In genomic region chr9:111289832-111290339, GRCm38 (mm10) we compare ENCODE assay signal across 8 mouse cellular contexts. TPM values are rescaled to one million over a fixed set of nuclear protein-coding genes. Genes with fewer than 3 reads are reported as not detected.
A peak's percentile ranks its signal among the peaks of the same experiment; 100 is the strongest.
DNase-seq lines count a peak whose midpoint lies in the region; ATAC-seq lines count a peak whose summit lies in the region.

No protein-coding gene starts in this region.

- DNase-seq in adipocyte (ENCODE audit: low spot score), result peak; percentile 76
- DNase-seq in embryo, embryonic 10 days (ENCODE audit: low spot score), result peak; percentile 86
- peak; percentile 78 for DNase-seq in gastrocnemius, postnatal 14 days
- peak; percentile 100 for DNase-seq in intestine, embryonic 14.5 days (ENCODE audit: low spot score)
- DNase-seq in left cerebral cortex, postnatal 10 days (ENCODE audit: extremely low spot score in 1 of 2, low spot score in 2 of 2), result peak; percentile 76 to 82
- DNase-seq in right cerebral cortex, postnatal 10 days (ENCODE audit: low spot score in 2 of 2), result peak; percentile 88
- DNase-seq in urinary bladder, postnatal 14 days (ENCODE audit: low spot score), result peak; percentile 86

- peak overlapping the region; percentile 27 for H3K4me2 ChIP-seq in intestine, embryonic 14.5 days (ENCODE audit: low read length)

- H3K27me3 ChIP-seq in intestine, embryonic 14.5 days (replicated peaks; ENCODE audit: control insufficient read depth, insufficient read depth, low read length), result no peaks in the 10 kb centered on the region

- H3K4me3 ChIP-seq in intestine, embryonic 14.5 days (ENCODE audit: low read depth, low read length), result 0 out of 2 replicates have a peak overlapping the region, but pooled peaks have one; percentile 0

- 13% methylated on average over 21 of the region's 21 CpGs for WGBS in intestine, embryonic 14.5 days

- H3K9ac ChIP-seq in intestine, embryonic 14.5 days (ENCODE audit: low read length), result no peak overlapping the region

- ATAC-seq in intestine, embryonic 14.5 days (replicated peaks; ENCODE audit: low FRiP score, low TSS enrichment, low read depth), result peak; percentile 86
- ATAC-seq in megakaryocyte progenitor cell, adult 5-6 weeks (replicated peaks; ENCODE audit: poor library complexity), result peak; percentile 97

- H3K27ac ChIP-seq in intestine, embryonic 14.5 days (ENCODE audit: low read depth), result no peak overlapping the region; the same call in 1 of the 2 replicates

- no peaks in the 10 kb centered on the region for H3K36me3 ChIP-seq in intestine, embryonic 14.5 days (ENCODE audit: control insufficient read depth, insufficient read depth, low read length)

- intact Hi-C loops in gastrocnemius, postnatal 14 days (cut with DNase I; ENCODE audit: low total_unique reads), result no loop called here
- intact Hi-C loops in left cerebral cortex, postnatal 10 days (cut with DNase I), result loop anchor here (5.0 kb wide), 1 partner anchor 187 kb away; no protein-coding TSS in a partner anchor

- H3K9me3 ChIP-seq in intestine, embryonic 14.5 days (ENCODE audit: control insufficient read depth, low read length), result no peaks in the 10 kb centered on the region

- peaks cover 9% of the 10 kb centered on the region; the same call in 1 of the 2 replicates for H3K4me1 ChIP-seq in intestine, embryonic 14.5 days (replicated peaks; ENCODE audit: control insufficient read depth, insufficient read depth, low read length)

RNA-seq across cellular contexts. Expression of gene Epm2aip1, which starts 18.2 kb away (rescaled TPM):
- 10 to 100 TPM; 22.6 to 25.2 TPM for total RNA-seq in gastrocnemius, postnatal 14 days (2021)
- polyA plus RNA-seq in intestine, embryonic 14.5 days (2014; fragmentation: Nextera tagmentation; extraction: Ambion mirVana), result 35.7 and 36.1 TPM in 2 replicates
- total RNA-seq in left cerebral cortex, postnatal 10 days (2021), result 10 to 100 TPM; 83.7 to 85.5 TPM
- 19.1 and 23.8 TPM in 2 replicates for total RNA-seq in megakaryocyte progenitor cell, adult 5-6 weeks (2015)
- 12.4 and 17.8 TPM in 2 replicates for total RNA-seq in megakaryocyte progenitor cell, adult 5-6 weeks (2017)

RNA-seq across cellular contexts. Expression of gene Mlh1, which starts 18.3 kb away (rescaled TPM):
- total RNA-seq in gastrocnemius, postnatal 14 days (2021), result 1 to 10 TPM; 7.8 TPM
- polyA plus RNA-seq in intestine, embryonic 14.5 days (2014; fragmentation: Nextera tagmentation; extraction: Ambion mirVana), result 43.6 and 48.3 TPM in 2 replicates
- 10 to 100 TPM; 23.5 to 24.0 TPM for total RNA-seq in left cerebral cortex, postnatal 10 days (2021)
- total RNA-seq in megakaryocyte progenitor cell, adult 5-6 weeks (2015), result 51.8 and 51.9 TPM in 2 replicates
- 46.6 and 58.4 TPM in 2 replicates for total RNA-seq in megakaryocyte progenitor cell, adult 5-6 weeks (2017)

RNA-seq across cellular contexts. Expression of gene Trank1, which starts 21.7 kb away (rescaled TPM):
- total RNA-seq in gastrocnemius, postnatal 14 days (2021), result under 1 TPM; 0.23 to 0.24 TPM
- 0.08 and 0.12 TPM in 2 replicates for polyA plus RNA-seq in intestine, embryonic 14.5 days (2014; fragmentation: Nextera tagmentation; extraction: Ambion mirVana)
- total RNA-seq in left cerebral cortex, postnatal 10 days (2021), result 100 to 1,000 TPM; 189 to 196 TPM
- total RNA-seq in megakaryocyte progenitor cell, adult 5-6 weeks (2015), result not detected in 2 replicates
- total RNA-seq in megakaryocyte progenitor cell, adult 5-6 weeks (2017), result not detected in 2 replicates

Comparison
In these comparisons a context has a peak if more than half of its experiments do, and no peak if none do; other contexts are left out.
1. RNA of gene Trank1, which starts 21.7 kb away (total RNA-seq): 189 to 196 TPM in left cerebral cortex, postnatal 10 days; 0.23 to 0.24 TPM in gastrocnemius, postnatal 14 days and not detected in megakaryocyte progenitor cell, adult 5-6 weeks; every median in the first group is over 100 times any median in the second.
2. Peak in every context shown above with its lines, with median percentiles within 50 percentile points of each other: DNase-seq.